Mouse (Mus musculus) CH12.LX (cell line): ENCODE results near the gene Aebp1. TPM values are rescaled to one million over a fixed set of nuclear protein-coding genes. Genes with fewer than 3 reads are reported as not detected.
A peak's percentile ranks its signal among the peaks of the same experiment; 100 is the strongest.

Source experiments
- DNase-seq: peaks from one replicate; pipeline ENCODE4 v3.0.0-alpha.2; 2013; ENCODE audit errors: extremely low read depth
- H3K27ac ChIP-seq: 2 replicates; pipeline ENCODE4 v1.5.1; 2012; ENCODE audit warnings: low read depth, mild to moderate bottlenecking, control low read depth, moderate library complexity; ENCODE audit not compliant: insufficient read depth
- H3K27me3 ChIP-seq: replicated peaks from 2 replicates; pipeline ENCODE3; 2012; ENCODE audit warnings: inconsistent platforms
- H3K36me3 ChIP-seq, 2 experiments: replicated peaks in 1 of 2; 2 replicates each; pipeline versions ENCODE3 to v1.6.1; 2012; ENCODE audit warnings: inconsistent platforms in 1 of 2, low read length in 1 of 2, mild to moderate bottlenecking in 1 of 2, mixed read lengths in 1 of 2, moderate library complexity in 1 of 2; ENCODE audit not compliant: control insufficient read depth in 1 of 2, insufficient read depth in 1 of 2
- H3K4me1 ChIP-seq, 2 experiments: 2 replicates each; pipeline ENCODE4 v1.6.1; 2012; ENCODE audit warnings: inconsistent platforms in 1 of 2, moderate library complexity in 1 of 2; ENCODE audit not compliant: insufficient read depth in 2 of 2, control insufficient read depth in 1 of 2
- H3K4me2 ChIP-seq: 2 replicates; pipeline ENCODE4 v1.6.1; 2012; ENCODE audit warnings: low read depth, mild to moderate bottlenecking, control low read depth; ENCODE audit not compliant: poor library complexity, insufficient read depth, severe bottlenecking
- H3K4me3 ChIP-seq, 3 experiments: fragments of 150-350 bp in 1 of 3; sonication (generic) in 1 of 3; replicated peaks in 1 of 3; 2 replicates each; pipeline versions ENCODE3 to v1.5.1; 2011 to 2012; ENCODE audit warnings: low read depth in 2 of 3, low read length in 2 of 3, mild to moderate bottlenecking in 2 of 3, moderate library complexity in 2 of 3, control low read depth in 1 of 3, improper control_type of control experiment in 1 of 3, inconsistent platforms in 1 of 3, mixed read lengths in 1 of 3; ENCODE audit not compliant: poor library complexity in 1 of 3
- H3K79me2 ChIP-seq: replicated peaks from 2 replicates; pipeline ENCODE4 v1.6.1; 2012; ENCODE audit warnings: mild to moderate bottlenecking, moderate library complexity; ENCODE audit not compliant: control insufficient read depth, poor library complexity, insufficient read depth, severe bottlenecking; ENCODE audit errors: extremely low read depth
- H3K9ac ChIP-seq: 2 replicates; pipeline ENCODE4 v1.6.1; 2012; ENCODE audit warnings: low read depth, mild to moderate bottlenecking, control low read depth, moderate library complexity; ENCODE audit not compliant: insufficient read depth
- H3K9me3 ChIP-seq: replicated peaks from 2 replicates; pipeline ENCODE3; 2012; ENCODE audit warnings: low read length, inconsistent platforms, mixed read lengths
- BHLHE40 ChIP-seq: IDR thresholded peaks from 2 replicates; pipeline ENCODE4 v1.6.1; 2011; ENCODE audit warnings: mild to moderate bottlenecking, low read depth, low read length, improper control_type of control experiment
- CHD1 ChIP-seq: IDR thresholded peaks from 2 replicates; pipeline ENCODE4 v1.6.1; 2012; ENCODE audit warnings: low read depth, low read length, improper control_type of control experiment, inconsistent platforms
- E2F4 ChIP-seq: IDR thresholded peaks from 2 replicates; pipeline ENCODE4 v1.6.1; 2011; ENCODE audit warnings: low read depth, low read length, improper control_type of control experiment; ENCODE audit not compliant: insufficient replicate concordance
- ELF1 ChIP-seq: IDR thresholded peaks from 2 replicates; pipeline ENCODE4 v1.6.1; 2014; ENCODE audit warnings: low read depth, mild to moderate bottlenecking, inconsistent platforms, low read length, improper control_type of control experiment
- ETS1 ChIP-seq: conservative IDR thresholded peaks from 2 replicates; pipeline ENCODE4 v1.6.1; 2012; ENCODE audit warnings: low read depth, mild to moderate bottlenecking, inconsistent platforms, low read length, improper control_type of control experiment, moderate library complexity
- HCFC1 ChIP-seq: IDR thresholded peaks from 2 replicates; pipeline ENCODE4 v1.6.1; 2012; ENCODE audit warnings: low read depth, mild to moderate bottlenecking, inconsistent platforms, low read length, improper control_type of control experiment
- JUN ChIP-seq: IDR thresholded peaks from 2 replicates; pipeline ENCODE4 v1.6.1; 2011; ENCODE audit warnings: low read depth, mild to moderate bottlenecking, low read length, improper control_type of control experiment, moderate library complexity; ENCODE audit not compliant: insufficient read depth
- JUND ChIP-seq: conservative IDR thresholded peaks from 2 replicates; pipeline ENCODE4 v1.6.1; 2011; ENCODE audit warnings: low read depth, low read length, improper control_type of control experiment
- KAT2A ChIP-seq: IDR thresholded peaks from 2 replicates; pipeline ENCODE4 v1.6.1; 2012; ENCODE audit warnings: low read length, improper control_type of control experiment, inconsistent platforms; ENCODE audit not compliant: insufficient replicate concordance
- MAX ChIP-seq: IDR thresholded peaks from 2 replicates; pipeline ENCODE4 v1.6.1; 2011; ENCODE audit warnings: low read length, improper control_type of control experiment
- MEF2A ChIP-seq: IDR thresholded peaks from 2 replicates; pipeline ENCODE4 v1.6.1; 2014; ENCODE audit warnings: low read depth, mild to moderate bottlenecking, inconsistent platforms, low read length, improper control_type of control experiment, borderline replicate concordance
- MXI1 ChIP-seq: IDR thresholded peaks from 2 replicates; pipeline ENCODE4 v1.6.1; 2011; ENCODE audit warnings: mild to moderate bottlenecking, low read depth, low read length, improper control_type of control experiment
- MYC ChIP-seq: IDR thresholded peaks from 2 replicates; pipeline ENCODE4 v1.6.1; 2011; ENCODE audit warnings: low read depth, mild to moderate bottlenecking, improper control_type of control experiment, low read length
- NRF1 ChIP-seq: IDR thresholded peaks from 2 replicates; pipeline ENCODE4 v1.6.1; 2014; ENCODE audit warnings: low read depth, mild to moderate bottlenecking, inconsistent platforms, low read length, improper control_type of control experiment, moderate library complexity
- POLR2A ChIP-seq: IDR thresholded peaks from 2 replicates; pipeline ENCODE4 v1.6.1; 2011; ENCODE audit warnings: low read depth, mild to moderate bottlenecking, improper control_type of control experiment, low read length
- POLR2AphosphoS2 ChIP-seq: IDR thresholded peaks from 2 replicates; pipeline ENCODE4 v1.6.1; 2011; ENCODE audit warnings: low read depth, low read length, improper control_type of control experiment
- RAD21 ChIP-seq: IDR thresholded peaks from 2 replicates; pipeline ENCODE4 v1.6.1; 2011; ENCODE audit warnings: low read depth, mild to moderate bottlenecking, low read length, improper control_type of control experiment, moderate library complexity
- RCOR1 ChIP-seq: conservative IDR thresholded peaks from 2 replicates; pipeline ENCODE4 v1.6.1; 2012; ENCODE audit warnings: low read depth, mild to moderate bottlenecking, inconsistent platforms, low read length, improper control_type of control experiment
- SMC3 ChIP-seq: IDR thresholded peaks from 2 replicates; pipeline ENCODE4 v1.6.1; 2011; ENCODE audit warnings: low read depth, low read length, improper control_type of control experiment
- TCF12 ChIP-seq: IDR thresholded peaks from 2 replicates; pipeline ENCODE4 v1.6.1; 2014; ENCODE audit warnings: low read depth, mild to moderate bottlenecking, inconsistent platforms, low read length, improper control_type of control experiment
- USF1 ChIP-seq: IDR thresholded peaks from 2 replicates; pipeline ENCODE4 v1.6.1; 2014; ENCODE audit warnings: low read depth, mild to moderate bottlenecking, inconsistent platforms, low read length, improper control_type of control experiment
- USF2 ChIP-seq: conservative IDR thresholded peaks from 2 replicates; pipeline ENCODE4 v1.6.1; 2011; ENCODE audit warnings: low read depth, low read length, improper control_type of control experiment
- ZMIZ1 ChIP-seq: IDR thresholded peaks from 2 replicates; pipeline ENCODE4 v1.6.1; 2012; ENCODE audit warnings: low read depth, mild to moderate bottlenecking, inconsistent platforms, low read length, improper control_type of control experiment
- ZNF384 ChIP-seq: IDR thresholded peaks from 2 replicates; pipeline ENCODE4 v1.6.1; 2012; ENCODE audit warnings: low read depth, low read length, improper control_type of control experiment, inconsistent platforms
- dilution Hi-C: fragments of 300-500 bp; cut with MboI; formaldehyde crosslinking; loops from 2 replicates; pipeline ENCODE4 v1.14.3; 2020; ENCODE audit warnings: low sequenced_read_pairs; ENCODE audit not compliant: extremely low pct_unique_long_range_greater_than_20kb, extremely low pct_ligation_motif_present
- in situ Hi-C: fragments of 300-500 bp; cut with MboI; formaldehyde crosslinking; loops from 3 replicates; pipeline ENCODE4 v1.14.3; 2019; ENCODE audit warnings: low sequenced_read_pairs, low pct_ligation_motif_present, low pct_unique_long_range_greater_than_20kb, mixed read lengths
- polyA plus RNA-seq: library from polyadenylated mRNA; unstranded; fragments of >175 nt; gene quantifications from 2 replicates; pipeline ENCODE4 v1.2.1, GENCODE M21; 2012; ENCODE audit warnings: low read depth; ENCODE audit not compliant: insufficient read length
- total RNA-seq, 2 experiments: library from RNA; depleted of rRNA; stranded (reverse); fragments of 300-350 nt in 1 of 2; fragments of >200 nt in 1 of 2; gene quantifications; 2 replicates each; pipeline ENCODE4 v1.2.3; 2012 to 2014

Gene Aebp1
- total and polyA plus RNA-seq, 3 experiments: 0.34 to 1.4 TPM; not detected in 1

- Histone ChIP-seq H3K36me3 (no peaks in the 10 kb centered on the region), H3K27me3 (no peaks in the 10 kb centered on the region), H3K9me3 (peaks cover 2% of the 10 kb centered on the region), H3K4me1 (peaks cover 6 to 24% of the 10 kb centered on the region in 2 experiments), H3K4me3 (no peak overlapping the region), H3K79me2 (peaks cover 4% of the 10 kb centered on the region), H3K27ac (no peak overlapping the region), H3K4me2 (no peak overlapping the region), H3K9ac (no peak overlapping the region)
- DNase-seq: no peak
- dilution Hi-C loops: no loop called here
- TF ChIP-seq TCF12 (no peak), USF2 (no peak), SMC3 (no peak), POLR2A (no peak), ELF1 (peak; percentile 52; the same call in 1 of the 2 replicates), KAT2A (no peak), E2F4 (no peak), JUND (peak; percentile 44; the same call in 1 of the 2 replicates), MYC (no peak; the same call in 1 of the 2 replicates), ETS1 (no peak), NRF1 (no peak), CHD1 (no peak), HCFC1 (no peak), POLR2AphosphoS2 (no peak), RAD21 (no peak), BHLHE40 (peak; percentile 31; the same call in 1 of the 2 replicates), ZMIZ1 (no peak), MEF2A (peak; percentile 37; the same call in 1 of the 2 replicates), MXI1 (no peak), ZNF384 (no peak), USF1 (no peak), MAX (peak; percentile 35; the same call in 1 of the 2 replicates), RCOR1 (no peak), JUN (no peak)
- in situ Hi-C loops: no loop called here
Measured at GRCm38 (mm10) chr11:5882518-5882917, 20.8 kb downstream of the Aebp1 start.
